Mouse (Mus musculus) right cerebral cortex, postnatal 14 days (tissue): Measurements from ENCODE around the gene Mfn2.
A peak's percentile ranks its signal among the peaks of the same experiment; 100 is the strongest.
"Not testable (repeated sequence)": the region's sequence is repeated elsewhere in the genome, so short reads cannot be mapped to it uniquely, and the experiment has no call there.

ENCODE experiments used
- DNase-seq: peaks from one replicate; pipeline ENCODE4 v3.0.0; 2022

Mfn2 gene

DNA sequence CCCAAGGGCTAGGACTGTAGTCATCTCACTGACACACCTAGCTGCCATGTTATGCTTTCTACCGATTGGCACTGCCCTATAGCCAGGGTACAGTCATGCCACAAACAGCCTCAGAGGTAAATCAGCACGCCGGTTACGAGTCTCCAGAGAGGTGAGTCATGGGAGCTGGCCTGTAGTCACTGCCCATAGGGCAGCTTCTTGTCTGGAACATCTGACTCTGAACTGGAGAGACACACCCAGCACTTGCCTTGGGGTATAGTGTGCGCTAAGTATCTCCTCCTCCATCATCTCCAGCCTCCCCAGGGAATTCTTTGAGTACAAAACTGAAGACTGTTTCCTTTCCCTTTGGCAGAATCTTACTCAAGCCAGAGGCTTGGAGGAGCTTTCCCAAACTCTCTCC lies 1.7 kb upstream of the Mfn2 start:
- DNase-seq = no peak

DNA sequence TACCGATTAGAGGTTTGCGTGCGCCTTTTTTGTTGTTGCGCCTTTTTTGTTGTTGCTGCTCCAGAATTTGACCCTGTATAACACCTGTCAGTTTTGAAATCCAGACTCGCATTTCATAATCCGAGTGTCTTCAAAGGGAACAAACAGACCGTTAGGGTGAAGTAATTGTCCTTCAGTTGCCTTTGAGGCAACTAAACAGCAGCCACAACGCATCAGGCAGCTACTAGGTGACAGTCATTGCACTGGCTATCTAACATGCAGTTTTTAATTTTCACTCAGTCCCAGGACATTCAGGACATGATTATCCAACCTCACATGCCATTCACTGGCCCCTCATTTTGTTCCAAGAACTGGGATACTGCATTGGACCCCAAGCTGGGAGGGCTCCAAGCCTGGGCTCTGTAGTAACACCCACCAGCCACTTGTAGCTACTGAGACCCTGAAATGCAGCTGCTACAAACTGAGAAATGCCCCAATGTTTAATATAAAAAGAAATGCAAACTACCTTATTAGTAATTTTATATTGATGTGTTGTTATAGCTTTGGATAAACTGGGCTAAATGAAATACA lies 671 bp upstream of the Mfn2 start:
- no peak for DNase-seq

DNA sequence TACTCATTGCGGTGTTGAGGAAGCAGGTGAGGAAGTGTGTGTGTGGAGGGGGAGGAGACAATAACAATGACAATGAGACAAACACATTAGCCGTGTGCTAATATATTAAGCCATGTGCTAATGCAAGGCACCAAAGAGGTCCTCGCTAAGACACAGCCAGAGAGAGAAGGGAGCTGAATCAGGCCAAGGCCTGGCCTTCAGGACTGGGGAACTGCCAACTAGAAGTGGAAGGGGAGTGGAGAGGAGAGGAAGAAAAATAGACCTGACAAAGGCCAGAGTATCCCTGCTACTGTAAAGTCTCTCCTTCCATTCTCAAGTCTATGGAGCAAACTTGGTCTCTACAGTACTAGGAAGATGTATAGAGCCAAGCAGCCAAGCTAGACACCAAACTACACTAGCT lies 903 bp downstream of the Mfn2 start:
- DNase-seq = no peak

DNA sequence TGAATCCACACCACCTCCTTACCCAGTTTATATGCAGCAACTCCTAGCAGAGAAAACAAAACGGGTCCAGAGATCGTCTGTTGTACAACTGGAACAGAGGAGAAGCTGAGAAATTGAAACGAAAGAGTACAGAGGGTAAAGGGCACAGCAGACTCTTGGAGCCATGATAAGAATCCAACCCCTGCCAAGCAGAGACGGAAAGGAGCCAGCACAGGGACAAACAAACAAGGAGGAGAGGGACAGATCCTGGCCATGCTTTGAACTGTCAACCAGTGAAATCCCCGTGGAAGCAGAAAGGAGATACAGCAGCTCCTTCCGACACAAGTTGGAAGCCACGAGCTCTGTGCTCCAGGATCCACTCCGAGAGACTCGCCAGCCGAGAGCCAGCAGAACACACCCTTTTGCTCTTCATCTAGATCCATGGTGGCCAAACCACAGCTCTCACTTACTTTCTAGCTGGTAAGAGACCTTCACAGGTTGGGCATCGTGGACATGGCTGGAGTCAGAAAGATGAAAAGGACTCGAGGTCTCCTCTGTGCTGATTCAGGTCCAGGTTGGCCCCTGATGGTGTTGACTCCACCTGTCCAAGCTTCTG lies 1.5 kb downstream of the Mfn2 start:
- no peak for DNase-seq

DNA sequence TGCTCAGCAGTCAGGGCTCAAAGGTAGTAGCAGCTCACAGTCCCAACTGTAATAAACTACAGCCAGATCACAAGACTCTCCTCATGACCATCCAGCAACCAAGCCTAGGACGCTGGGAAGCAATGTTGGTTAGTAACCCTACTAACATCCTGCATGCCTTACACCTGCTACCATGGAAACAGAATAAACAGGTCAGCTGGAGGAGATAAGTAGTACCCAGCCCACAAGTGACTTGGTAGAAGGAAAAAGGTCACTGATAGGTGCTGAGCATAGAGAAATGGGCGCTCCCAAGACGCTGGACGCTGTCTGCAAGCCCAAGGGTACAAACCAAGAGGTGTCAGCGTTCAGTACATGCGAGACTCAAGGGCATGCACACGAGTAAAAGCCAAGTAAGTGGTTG lies 4.1 kb downstream of the Mfn2 start:
- DNase-seq = no peak

DNA sequence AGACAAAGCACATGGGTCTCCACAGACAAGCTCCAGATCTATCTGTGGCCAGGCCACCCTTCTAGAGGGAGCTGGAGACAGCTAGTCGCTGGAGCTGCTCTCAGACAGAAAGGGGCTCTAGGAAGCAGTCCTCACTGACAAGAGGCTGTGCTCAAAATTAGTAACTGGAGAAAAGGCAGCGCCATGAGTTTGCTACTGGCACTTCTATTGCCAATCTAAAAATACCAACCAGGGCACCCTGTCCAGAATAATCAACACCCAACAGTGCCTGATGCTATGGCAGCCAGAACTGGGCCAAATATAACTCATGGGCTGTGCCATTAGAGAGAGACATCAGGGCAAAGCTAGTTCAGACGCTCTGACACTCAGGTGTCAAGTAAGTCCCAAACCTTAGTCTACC lies 7.2 kb downstream of the Mfn2 start:
- no peak for DNase-seq

DNA sequence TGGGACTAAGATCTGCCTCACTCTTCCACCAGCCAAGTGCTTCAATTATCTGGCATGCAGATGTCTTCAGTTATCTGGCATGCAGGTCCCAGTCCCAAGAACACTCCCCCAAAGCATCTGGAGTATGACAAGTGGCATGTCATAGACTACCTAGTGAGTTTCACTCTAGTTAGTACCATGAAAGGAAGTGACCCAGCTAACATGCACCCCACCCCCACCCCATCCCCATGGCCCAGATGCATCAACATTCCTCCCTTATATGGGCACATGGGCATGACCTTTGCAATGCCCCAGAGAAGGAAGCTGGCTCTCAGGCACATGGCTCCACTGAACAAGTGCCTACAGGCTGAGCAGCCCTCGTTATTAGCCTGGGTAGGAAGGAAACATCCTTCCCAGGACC lies 8.1 kb downstream of the Mfn2 start:
- DNase-seq = no peak

DNA sequence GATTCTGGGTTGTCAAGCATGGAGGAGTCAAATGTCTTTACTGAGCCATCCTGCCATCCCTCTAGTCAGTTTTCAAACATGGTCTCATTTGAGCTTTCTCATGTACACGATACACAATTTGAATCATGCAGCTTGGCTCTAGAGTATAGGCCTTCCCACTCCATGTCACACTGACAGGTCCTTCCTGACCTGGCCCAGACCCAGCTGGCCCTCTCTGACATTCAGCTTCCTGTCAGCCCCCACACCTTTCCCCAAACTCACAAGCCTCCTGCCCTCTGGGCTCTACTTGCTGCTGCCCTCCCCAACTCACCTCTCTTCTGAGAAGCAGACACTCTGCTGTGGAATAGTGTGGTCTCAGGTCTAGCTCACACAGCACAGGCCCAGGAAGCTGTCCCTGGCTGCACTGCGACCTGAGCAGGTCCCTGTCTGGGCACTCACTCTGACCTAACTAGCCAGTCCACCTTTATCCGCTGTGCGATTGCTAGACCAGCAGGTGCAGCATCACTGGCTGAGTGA lies 8.6 kb downstream of the Mfn2 start:
- DNase-seq = no peak

DNA sequence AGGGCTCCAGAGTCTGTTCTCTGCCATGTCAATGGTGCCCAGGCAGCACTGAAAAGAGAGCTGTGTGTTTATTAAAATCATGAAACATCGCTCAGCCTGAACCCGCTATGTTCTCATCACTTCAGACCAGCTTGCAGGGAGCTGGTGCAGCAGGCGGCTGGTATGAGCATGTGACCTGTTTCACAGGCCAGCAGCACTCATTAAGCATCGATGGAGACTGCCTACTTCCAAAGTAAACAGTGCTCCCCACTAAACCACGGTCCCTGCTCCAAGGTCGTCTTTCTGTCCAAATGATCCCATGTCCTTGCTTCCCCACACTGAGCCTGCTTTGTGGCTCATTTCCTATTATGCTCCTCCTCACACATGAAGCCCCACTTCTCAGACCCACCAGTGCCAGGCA lies 14.2 kb downstream of the Mfn2 start:
- DNase-seq = no peak

DNA sequence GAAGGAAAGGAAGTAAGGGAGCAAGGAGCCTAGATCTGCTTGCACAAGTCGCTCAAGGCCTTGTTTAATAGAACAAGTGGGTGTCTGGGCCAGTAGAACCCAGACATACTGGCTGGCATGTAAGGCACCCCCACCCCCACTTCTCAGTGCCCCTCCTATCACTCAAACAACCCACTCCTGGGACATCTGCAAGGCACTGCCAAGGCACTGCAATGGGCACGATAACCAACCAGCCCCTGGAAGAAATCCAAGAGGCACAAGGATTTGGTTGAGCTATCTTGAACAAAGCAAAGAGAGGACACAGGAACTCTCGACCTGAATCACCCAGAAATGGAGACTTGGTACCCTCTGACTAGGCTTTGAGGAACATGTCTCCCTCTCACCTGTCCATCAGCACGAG lies 16.3 kb downstream of the Mfn2 start:
- DNase-seq = no peak

DNA sequence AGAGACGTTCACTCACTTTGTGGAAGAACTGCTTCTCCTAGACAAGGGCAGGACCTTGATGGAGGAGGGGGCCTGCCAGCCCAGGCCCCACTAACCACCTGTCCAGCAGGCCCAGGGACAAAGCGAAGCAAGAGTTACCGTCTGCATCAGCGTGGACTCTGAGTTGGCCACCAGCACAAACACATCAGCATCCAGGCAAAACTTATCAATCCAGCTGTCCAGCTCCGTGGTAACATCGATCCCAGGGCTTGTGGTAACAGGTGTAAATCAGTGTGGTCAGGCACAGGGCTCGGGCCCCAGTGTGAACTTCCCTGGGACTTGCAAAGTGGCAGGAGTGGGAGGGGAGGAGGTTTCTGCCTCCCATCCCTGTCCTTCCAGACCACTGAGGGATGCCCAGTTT lies 17.2 kb downstream of the Mfn2 start:
- DNase-seq = no peak

DNA sequence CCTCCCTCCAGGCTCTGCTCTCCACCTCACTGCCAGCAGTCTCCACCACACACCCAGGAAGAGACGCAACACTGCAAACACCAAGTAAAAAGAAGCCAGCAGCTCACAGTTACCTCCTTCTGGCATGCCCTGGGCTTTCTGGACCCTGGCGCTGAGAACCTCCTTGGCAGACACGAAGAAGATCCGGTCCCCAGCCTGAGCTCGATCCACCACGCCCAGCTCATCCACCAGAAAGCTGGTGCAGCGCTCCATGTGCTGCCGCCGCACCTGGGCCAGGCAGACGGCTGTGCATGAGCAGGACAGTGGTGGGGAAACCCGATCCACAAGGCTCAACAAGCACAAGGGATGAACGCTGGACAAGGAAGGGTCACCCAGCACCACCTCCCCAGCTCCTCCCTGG lies 18.3 kb downstream of the Mfn2 start:
- no peak for DNase-seq

DNA sequence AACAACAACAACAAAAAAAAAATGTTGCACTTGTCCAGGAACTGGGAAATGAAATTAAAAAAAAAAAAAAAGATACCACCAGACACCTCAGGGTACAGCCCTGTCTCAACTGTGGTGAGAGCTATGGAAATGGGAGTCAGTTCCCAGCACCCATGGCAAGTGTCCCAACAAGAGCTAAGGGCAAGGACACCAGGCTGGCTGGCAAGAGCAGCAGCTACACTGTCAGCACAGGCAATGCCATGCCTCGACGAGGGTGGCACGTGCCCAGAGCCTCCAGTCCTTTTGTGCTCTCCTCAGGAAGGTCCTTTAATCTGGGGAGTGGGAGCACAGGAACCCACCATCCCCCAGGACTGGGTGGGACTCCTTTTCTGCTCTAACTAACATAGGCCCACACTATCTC lies 20.4 kb downstream of the Mfn2 start:
- DNase-seq = no peak

DNA sequence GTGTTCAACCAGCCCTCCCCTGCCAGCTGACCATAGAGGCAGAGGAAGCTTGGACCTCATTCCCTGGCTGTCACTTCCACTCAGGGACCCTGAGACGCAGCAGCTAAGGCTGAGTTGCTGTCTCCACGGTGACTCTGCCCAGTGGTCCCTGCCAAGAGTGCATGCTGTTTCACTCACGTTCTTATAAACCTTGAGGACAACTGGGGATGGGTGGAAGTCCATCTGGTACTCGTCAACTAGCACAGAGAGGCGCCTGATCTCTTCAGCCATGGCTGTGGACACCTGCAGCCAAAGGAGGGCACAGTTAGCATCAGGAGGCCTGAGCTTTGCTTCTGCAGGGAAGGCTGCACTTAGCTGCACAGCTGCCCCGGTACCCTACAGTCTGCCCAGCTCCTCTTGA lies 21.5 kb downstream of the Mfn2 start:
- no peak for DNase-seq

DNA sequence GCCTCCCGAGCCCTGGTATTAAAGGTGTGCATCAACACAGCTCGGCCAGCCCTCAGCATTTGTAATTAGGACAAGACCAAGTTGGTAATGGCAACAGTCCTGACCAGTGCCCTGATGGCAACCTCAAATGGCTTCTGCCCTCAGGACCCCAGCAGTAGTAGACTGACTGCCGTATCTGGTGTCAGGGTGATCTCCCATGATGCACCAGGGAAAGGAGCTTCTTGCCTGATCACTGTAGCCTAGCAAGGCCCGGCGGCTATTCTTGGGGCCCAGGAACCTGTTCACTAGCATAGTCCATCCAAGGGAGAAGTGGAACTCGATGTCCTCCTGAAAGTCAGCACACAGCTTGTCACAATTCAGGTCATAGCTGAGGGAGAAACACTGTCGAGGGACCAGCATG lies 22.7 kb downstream of the Mfn2 start:
- no peak for DNase-seq

DNA sequence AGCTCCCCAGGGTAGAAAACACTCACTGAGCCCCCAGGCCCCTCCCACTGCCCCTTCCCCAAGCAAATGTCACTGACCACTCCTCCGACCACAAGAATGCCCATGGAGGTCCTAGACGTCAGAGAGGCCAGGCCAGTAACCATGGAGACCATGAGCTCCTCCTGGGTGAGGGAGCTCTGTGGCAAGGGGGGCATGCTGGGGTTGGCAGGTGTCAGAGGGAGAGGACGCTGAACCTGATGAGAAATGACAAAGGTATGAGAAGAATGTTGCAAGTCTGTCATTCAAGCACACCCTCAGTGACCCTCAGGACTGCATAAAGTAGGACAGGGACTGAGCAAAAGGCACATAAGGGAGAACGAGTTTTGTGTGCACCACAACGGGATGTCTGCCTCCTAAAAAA lies 24.6 kb downstream of the Mfn2 start:
- no peak for DNase-seq

DNA sequence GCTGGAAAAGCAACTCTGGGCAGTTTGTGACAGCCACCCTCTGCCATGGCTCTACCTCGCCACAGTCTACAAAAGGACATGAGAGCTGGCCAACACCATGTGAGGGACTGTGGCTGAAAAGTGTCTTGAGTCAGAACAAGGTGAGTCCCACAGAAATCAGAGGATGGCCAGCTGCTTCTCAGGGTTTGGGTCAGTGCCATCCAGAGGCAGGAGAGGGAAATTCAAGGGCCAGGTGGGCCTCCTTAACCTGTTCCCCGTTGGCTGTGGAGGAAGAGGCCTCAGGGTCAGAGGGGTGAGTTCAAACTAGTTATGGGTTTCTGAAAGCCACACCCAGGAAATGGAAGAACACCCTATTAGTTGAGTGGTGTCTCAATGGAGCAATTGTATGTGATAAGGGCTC lies 25.0 kb downstream of the Mfn2 start:
- DNase-seq = no peak

DNA sequence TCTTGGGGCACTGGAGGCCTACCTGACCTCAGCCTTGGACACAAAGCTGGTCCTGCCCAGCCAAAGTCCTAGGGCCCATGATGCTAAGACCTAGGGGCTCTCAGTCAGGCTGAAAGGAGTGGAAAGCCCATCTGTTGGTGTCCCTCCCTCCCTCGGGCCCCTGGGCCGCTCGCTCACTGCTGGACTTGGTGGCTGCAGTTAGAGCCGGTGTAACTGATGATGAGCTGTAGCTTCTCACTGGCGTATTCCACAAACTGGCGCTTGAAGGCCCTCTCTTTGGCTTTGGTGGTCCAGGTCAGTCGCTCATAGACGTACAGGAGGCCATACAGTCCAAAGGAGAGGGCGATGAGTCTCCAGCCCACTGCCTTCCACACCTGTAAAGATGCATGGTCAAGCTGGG lies 26.0 kb downstream of the Mfn2 start:
- no peak for DNase-seq

DNA sequence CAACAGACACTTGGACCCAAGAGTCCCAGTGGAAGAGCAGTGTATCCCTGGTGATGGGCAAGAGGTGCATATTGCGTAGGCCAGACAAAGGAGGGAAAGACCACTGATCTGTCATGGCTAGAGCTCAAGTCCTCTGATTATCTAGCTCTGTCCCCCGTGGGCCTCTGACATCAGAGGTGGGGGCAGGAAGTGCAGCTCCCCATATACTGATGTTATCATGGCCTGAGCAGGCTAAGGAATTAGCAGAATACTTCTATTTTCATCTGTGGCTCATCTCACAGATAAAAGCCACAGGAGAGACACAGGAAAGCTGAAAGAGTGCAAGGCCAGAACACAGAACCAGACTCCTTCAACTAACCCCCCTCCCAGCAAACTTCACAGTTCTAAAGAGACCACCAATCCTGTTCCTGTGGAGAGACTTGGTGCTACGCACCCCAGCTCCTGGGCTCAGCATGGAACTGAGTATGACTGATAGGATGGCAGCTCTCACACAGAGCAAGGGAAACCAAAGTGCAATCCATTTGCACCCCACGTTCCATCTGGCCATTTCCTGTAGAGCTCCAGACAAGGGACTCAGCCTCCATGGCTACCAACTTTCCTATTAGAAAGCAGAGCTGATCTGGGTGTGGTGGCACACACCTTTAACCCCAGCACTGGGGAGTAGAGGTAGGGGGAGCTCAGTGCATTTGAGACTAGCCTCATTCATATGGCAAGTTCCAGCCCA lies 28.5 kb downstream of the Mfn2 start:
- no peak for DNase-seq

DNA sequence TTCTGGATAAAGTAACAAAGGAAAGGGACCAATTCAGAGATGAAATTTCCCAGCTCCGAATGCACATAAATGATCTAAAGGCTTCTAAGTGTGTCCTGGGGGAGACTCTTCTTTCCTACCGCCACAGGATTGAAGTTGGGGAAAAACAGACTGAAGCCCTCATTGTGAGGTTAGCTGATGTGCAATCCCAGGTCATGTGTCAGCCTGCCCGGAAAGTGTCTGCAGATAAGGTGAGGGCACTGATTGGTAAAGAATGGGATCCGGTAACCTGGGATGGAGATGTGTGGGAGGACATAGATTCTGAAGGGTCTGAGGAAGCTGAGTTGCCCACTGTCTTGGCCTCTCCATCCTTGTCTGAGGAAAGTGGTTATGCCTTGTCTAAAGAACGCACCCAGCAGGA lies 35.3 kb downstream of the Mfn2 start:
- no peak for DNase-seq

DNA sequence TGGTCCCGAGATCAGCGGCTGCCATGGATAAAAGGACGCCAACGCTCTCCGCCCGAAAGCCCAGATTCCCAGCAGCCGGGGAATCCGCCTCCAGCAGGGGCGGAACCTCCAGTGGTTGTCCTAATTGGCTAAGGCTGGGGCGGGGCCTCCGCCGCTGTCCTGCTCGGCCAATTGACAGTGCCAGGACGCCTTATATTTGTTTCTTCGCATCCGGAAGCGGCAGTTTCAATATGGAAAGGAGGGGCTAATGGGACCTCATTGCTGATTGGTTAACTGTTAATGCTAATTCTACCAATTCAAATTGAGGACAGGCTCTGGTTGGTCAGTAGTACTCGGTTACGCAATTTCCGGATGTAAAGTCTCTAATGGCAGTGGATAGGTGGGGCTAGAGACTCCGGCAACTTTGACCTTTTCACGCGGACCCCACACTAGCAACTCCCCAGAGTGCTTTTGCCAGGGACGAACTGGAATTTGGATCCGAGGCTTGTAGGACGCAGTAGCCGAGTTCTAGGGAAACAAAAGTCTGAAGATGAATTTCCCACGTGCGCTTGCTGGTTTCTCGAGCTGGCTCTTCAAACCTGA lies 36.0 kb downstream of the Mfn2 start, which contains the start of the genes Miip and Fv1:
Gene Miip (minus strand): TSS at position 367 of the 582 bp plus-strand sequence.
Gene Fv1 (plus strand): TSS at position 530 of the 582 bp plus-strand sequence.
- peak; percentile 89 for DNase-seq

DNA sequence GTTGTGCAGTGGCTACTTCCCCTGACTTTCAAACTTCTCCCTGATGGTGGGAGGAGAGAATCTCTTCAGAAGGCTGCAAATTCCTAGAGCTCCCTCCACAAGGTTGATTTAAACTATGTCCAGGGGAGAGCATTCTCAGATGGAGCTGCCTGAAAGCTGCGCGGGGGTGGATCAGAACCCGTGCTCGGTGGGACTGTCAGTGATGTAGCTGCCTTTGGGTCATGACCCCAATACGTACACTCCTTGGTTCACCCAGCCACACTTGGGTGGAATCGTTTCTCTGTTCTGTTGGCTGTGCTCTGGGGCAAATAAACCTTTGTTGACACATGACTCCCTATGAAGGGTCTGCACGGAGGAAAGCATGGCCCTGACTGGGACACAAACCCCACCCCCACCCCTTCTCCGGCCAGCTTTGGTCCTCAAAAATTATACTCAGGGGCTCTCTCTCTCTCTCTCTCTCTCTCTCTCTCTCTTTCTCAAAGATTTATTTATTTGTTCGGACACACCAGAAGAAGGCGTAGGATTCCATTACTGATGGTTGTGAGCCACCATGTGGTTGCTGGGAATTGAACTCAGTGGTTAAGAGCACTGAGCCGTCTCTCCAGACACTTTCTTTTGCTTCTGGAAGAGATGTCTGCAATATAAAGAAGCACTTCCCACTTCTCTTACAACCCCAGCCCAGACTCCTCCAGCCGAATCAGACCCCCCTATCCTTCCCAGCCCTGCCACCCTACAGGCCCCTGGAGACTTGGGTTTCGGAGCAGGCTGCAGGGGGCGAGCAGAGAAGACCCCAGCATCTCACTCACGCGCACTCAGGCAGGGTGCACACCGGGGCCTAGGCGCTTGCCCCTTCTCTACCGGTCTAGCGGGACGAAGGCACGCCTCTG lies 36.7 kb downstream of the Mfn2 start:
- no peak for DNase-seq

DNA sequence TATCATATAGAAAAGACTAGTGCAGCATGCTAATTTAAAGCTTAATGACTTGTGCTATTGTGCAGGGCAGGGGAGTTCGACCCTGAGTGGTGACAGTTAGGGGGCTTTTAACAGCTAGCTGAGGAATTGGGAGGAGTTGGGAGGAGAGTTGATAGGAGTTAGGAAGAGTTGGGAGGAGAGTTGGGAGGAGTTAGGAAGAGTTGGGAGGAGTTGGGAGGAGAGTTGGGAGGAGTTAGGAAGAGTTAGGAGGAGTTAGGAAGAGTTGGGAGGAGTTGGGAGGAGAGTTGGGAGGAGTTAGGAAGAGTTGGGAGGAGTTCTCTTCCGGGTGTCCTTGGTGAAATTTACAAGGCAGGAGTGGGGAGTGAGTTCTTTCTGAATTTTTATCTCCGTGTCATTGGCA lies 37.7 kb downstream of the Mfn2 start:
- not testable (repeated sequence) for DNase-seq
